Mouse (Mus musculus): ENCODE data around the gene Olfr1449. TPM values are rescaled to one million over a fixed set of nuclear protein-coding genes. Genes with fewer than 3 reads are reported as not detected.
"Not testable (repeated sequence)": the region's sequence is repeated elsewhere in the genome, so short reads cannot be mapped to it uniquely, and the experiment has no call there.

Olfr1449 gene
- polyA plus RNA-seq, 1 experiment = not detected

DNA sequence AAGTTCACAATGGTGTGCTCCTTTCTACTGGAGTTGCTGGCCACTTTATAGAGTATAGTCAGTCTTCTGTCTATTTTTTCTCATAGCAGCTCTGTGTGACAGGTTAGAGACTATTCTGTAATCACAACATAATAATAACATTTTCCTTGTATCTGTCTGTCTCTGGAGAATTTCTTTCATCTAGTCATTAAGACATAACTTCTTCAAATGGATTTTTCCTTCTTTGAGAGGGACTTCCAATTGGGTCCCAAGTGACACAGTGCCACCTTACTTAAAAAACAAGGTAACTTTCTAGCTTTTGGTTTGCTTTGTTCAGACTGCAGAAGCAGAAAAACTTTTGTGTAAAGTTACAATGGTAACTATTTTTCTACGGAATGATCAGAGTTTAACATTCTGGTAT, 19.3 kb downstream of the Olfr1449 start, which contains the start of gene Olfr1450:
Gene Olfr1450 (plus strand): TSS at position 301 of the 400 bp plus-strand sequence.
- no peaks in the 10 kb centered on the region for H3K36me3 ChIP-seq (ENCODE audit: control insufficient read depth, insufficient read depth)
- no peaks in the 10 kb centered on the region for H3K27me3 ChIP-seq (ENCODE audit: control insufficient read depth, insufficient read depth, insufficient read length)
- no peak within 1 kb of the TSS for H3ac ChIP-seq (ENCODE audit: control insufficient read depth, insufficient read length, low read depth)
- no peak within 1 kb of the TSS for H3K4me3 ChIP-seq (ENCODE audit: insufficient read depth, poor library complexity, severe bottlenecking)
- TF ChIP-seq CEBPB (IDR thresholded peaks at IDR 0.05; ENCODE audit: low read depth) (no peak), MYOD1 (IDR thresholded peaks at IDR 0.05; ENCODE audit: control insufficient read depth, insufficient read length, low read depth) (no peak), FOSL1 (IDR thresholded peaks at IDR 0.05; ENCODE audit: insufficient read depth, low read length, poor library complexity, severe bottlenecking) (no peak), CTCF (IDR thresholded peaks at IDR 0.05; ENCODE audit: control insufficient read depth, insufficient read depth, insufficient read length) (no peak), MYOG (IDR thresholded peaks at IDR 0.05; ENCODE audit: control insufficient read depth, extremely low read depth, insufficient read length) (no peak), USF1 (IDR thresholded peaks at IDR 0.05; ENCODE audit: low read depth) (no peak), MAX (IDR thresholded peaks at IDR 0.05) (no peak)
- H3K79me2 ChIP-seq (ENCODE audit: control insufficient read depth, insufficient read depth) = no peaks in the 10 kb centered on the region
- no peaks in the 10 kb centered on the region for H3K79me3 ChIP-seq (ENCODE audit: low read depth)

DNA sequence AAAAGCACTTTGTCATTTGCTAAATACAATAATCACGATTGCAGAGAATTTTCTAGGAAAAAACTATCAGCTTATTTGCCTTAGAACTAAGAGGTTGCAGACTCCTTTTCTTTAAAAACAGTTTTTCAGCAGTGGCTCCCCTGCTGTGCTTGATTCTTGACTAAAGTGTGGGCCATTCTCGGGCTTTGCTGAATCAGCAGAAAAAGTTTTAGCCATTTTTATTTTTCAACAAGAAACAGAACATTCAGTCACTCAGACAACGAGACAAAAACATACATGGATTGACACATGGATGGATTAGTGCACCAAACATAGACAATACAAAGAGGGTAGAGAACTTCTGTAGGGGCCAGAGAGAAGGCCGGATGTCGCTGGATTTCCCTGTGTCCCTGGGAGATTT, 39.4 kb downstream of the Olfr1449 start:
- not testable (repeated sequence) for H3K79me2 ChIP-seq (ENCODE audit: control insufficient read depth, insufficient read depth); H3K27me3 ChIP-seq (ENCODE audit: control insufficient read depth, insufficient read depth, insufficient read length); H3K4me3 ChIP-seq (ENCODE audit: insufficient read depth, poor library complexity, severe bottlenecking); H3K79me3 ChIP-seq (ENCODE audit: low read depth); H3ac ChIP-seq (ENCODE audit: control insufficient read depth, insufficient read length, low read depth); H3K36me3 ChIP-seq (ENCODE audit: control insufficient read depth, insufficient read depth)

Other genes starting within 250 kb of the Olfr1449 start
- not detected for gene Keg1, start 235.1 kb upstream of the Olfr1449 start, polyA plus RNA-seq (2012; fragmentation: generic; extraction: Trizol)
- gene Cntf, start 165.2 kb upstream of the Olfr1449 start, polyA plus RNA-seq (2012; fragmentation: generic; extraction: Trizol) = 1.4 TPM
- gene Zfp91, start 134.7 kb upstream of the Olfr1449 start, polyA plus RNA-seq (2012; fragmentation: generic; extraction: Trizol) = 25.0 TPM
- 0.11 TPM for gene Lpxn, start 134.6 kb upstream of the Olfr1449 start, polyA plus RNA-seq (2012; fragmentation: generic; extraction: Trizol)
- gene Gm5244, start 84.2 kb upstream of the Olfr1449 start, polyA plus RNA-seq (2012; fragmentation: generic; extraction: Trizol) = not detected
- not detected for gene Olfr1444, start 73.6 kb upstream of the Olfr1449 start, polyA plus RNA-seq (2012; fragmentation: generic; extraction: Trizol)
- gene Olfr1445, start 47.0 kb upstream of the Olfr1449 start, polyA plus RNA-seq (2012; fragmentation: generic; extraction: Trizol) = not detected
- gene Olfr1446, start 37.3 kb upstream of the Olfr1449 start, polyA plus RNA-seq (2012; fragmentation: generic; extraction: Trizol) = not detected
- not detected for gene Olfr1447, start 27.1 kb upstream of the Olfr1449 start, polyA plus RNA-seq (2012; fragmentation: generic; extraction: Trizol)
- gene Olfr1448, start 6.4 kb upstream of the Olfr1449 start, polyA plus RNA-seq (2012; fragmentation: generic; extraction: Trizol) = not detected
- not detected for gene Olfr1450, start 19.4 kb downstream of the Olfr1449 start, polyA plus RNA-seq (2012; fragmentation: generic; extraction: Trizol)
- gene Olfr1451, start 64.2 kb downstream of the Olfr1449 start, polyA plus RNA-seq (2012; fragmentation: generic; extraction: Trizol) = not detected
- not detected for gene Olfr1453, start 97.5 kb downstream of the Olfr1449 start, polyA plus RNA-seq (2012; fragmentation: generic; extraction: Trizol)
- not detected for gene Olfr1454, start 129.8 kb downstream of the Olfr1449 start, polyA plus RNA-seq (2012; fragmentation: generic; extraction: Trizol)
- gene Olfr1457, start 167.1 kb downstream of the Olfr1449 start, polyA plus RNA-seq (2012; fragmentation: generic; extraction: Trizol) = not detected
- gene Olfr1458, start 175.9 kb downstream of the Olfr1449 start, polyA plus RNA-seq (2012; fragmentation: generic; extraction: Trizol) = not detected
- gene Olfr1459, start 218.7 kb downstream of the Olfr1449 start, polyA plus RNA-seq (2012; fragmentation: generic; extraction: Trizol) = 0.01 TPM
- not detected for gene Olfr1461, start 232.2 kb downstream of the Olfr1449 start, polyA plus RNA-seq (2012; fragmentation: generic; extraction: Trizol)

Measured in C2C12 (cell line).